Mouse (Mus musculus) liver, embryonic 14.5 days (tissue): ENCODE data around the gene Rerg.

Experiments used
- CTCF ChIP-seq: IDR thresholded peaks from 2 replicates; pipeline ENCODE4 v1.5.1; 2016; ENCODE audit warnings: antibody characterized with exemption, low read depth, control low read depth
- EP300 ChIP-seq: IDR thresholded peaks from 2 replicates; pipeline ENCODE4 v1.6.1; 2016; ENCODE audit warnings: antibody characterized with exemption, low read depth

GRCm38 (mm10) chr6:137142796-137143195, 27.5 kb downstream of the Rerg start:
- TF ChIP-seq EP300 (no peak), CTCF (no peak)
